Mouse (Mus musculus) lung, postnatal 25 days (tissue): ENCODE results near the gene Olfr78.

Experiments
- DNase-seq: peaks from one replicate; pipeline ENCODE4 v3.0.0; 2022; ENCODE audit warnings: low spot score

The Olfr78 gene

GRCm38 (mm10) chr7:102759266-102759665, at the start of gene Olfr78, which contains the start of gene Olfr560:
Olfr78 (minus strand) TSS chr7:102759471.
Olfr560 (minus strand) TSS chr7:102759366.
- DNase-seq, result no peak

GRCm38 (mm10) chr7:102803180-102803579, 43.9 kb upstream of the Olfr78 start, which contains the start of gene Olfr564:
Olfr564 (plus strand) TSS chr7:102803480.
- no peak for DNase-seq

DNA sequence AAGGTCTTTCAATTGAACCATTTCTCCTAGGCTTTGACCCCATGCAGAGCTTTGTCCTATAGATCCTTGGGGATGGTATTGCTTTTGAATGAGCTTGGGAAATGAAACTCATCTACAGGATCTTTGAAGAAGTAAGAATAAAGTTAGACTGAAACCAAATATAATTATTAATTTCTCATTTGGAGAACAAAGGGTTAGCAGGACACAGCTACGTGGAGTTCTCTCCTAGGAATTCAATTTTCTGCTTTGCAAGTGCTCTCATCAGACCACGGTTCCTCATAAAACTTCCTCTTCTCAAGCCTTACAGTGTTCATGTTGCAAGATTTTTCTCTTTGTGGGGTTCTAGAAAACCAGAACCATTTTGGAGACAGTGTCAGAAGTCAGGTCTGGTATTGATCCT, 11.7 kb upstream of the Olfr78 start, which contains the start of gene Olfr561:
Olfr561 (plus strand) TSS at position 301 of the 400 bp plus-strand sequence.
- no peak for DNase-seq

DNA sequence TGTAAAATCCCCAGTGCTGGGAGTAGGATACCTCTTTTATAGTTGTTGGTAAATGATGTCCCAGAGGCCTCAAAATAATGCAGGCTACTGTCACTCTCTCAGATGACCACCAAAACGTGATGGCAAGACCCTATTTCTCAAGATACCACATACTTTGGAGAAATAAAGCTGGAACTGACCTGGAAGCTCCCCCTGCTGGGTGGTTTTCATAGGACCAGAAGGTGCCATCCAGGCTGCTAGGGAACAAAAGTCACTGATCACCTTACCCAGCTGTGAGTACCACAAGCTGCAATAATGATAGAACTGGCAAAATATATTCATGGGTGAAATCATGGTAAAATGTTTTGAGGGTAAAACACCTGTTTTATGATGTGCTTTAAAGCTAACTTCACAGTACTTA, 7.2 kb downstream of the Olfr78 start:
- no peak for DNase-seq

GRCm38 (mm10) chr7:102737705-102738104, 21.6 kb downstream of the Olfr78 start:
- no peak for DNase-seq

DNA sequence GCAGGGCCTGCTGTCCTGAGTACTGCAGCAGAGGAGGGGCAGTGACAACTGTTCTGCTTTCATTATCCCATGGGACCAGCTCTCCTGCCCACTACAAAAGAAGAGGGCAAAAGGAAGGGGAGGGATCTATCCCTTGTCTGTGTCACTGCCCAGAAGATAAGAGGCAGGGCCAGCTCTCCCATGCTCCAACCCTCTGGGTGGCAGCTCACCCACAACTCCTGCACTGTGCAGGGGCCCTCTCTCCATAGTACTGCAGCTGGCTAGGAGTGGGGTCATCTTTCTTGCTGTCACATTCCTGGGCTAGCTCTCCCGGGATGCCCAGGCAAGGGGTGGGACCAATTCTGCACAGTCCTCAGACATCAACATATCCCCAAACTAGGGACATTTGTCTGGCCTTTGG, 25.5 kb downstream of the Olfr78 start:
- no peak for DNase-seq

GRCm38 (mm10) chr7:102727391-102727790, 31.9 kb downstream of the Olfr78 start, which contains the start of gene Olfr559:
Olfr559 (minus strand) TSS chr7:102727491.
- no peak for DNase-seq

DNA sequence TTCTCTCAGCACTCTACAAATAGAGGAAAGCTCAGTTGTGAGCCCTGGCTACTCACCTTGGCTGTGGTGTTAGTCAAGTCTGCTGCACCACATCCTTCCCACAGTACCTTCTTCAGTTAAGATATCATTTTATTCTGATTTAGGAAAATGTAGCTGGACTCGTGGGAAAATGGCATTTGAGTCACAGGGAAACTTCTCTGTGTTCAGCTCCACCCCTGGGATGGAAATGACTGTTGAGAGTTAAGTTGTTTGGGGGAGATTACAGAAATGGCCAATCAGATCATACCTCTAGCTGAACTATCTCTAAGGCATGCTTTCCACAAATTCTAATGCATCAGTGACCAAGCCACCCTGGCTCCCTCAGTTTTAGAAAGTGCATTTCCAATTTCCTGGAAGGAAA, 40.3 kb downstream of the Olfr78 start, which contains the start of gene Olfr33:
Olfr33 (minus strand) TSS at position 101 of the 400 bp plus-strand sequence.
- DNase-seq, result no peak

DNA sequence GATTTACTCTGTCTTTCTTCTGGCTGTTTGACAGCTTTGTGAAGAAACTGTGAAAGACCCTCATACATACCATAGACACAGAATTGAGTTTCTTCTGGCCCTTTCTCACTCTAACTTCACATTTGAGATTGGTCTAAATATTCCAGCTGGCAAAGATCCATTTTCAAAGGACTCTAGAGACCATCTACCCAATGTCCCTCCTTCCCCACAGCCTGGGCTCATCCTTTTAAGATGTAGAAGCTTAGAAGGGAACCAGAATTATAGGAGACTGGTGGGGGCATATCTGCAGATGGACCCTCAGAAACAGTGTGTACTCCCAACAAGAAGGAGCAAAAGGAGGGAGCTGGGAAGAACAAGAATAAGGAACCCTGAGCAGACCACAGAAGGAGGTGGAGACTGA, 57.4 kb downstream of the Olfr78 start, which contains the start of gene Olfr558:
Olfr558 (plus strand) TSS at position 301 of the 400 bp plus-strand sequence.
- DNase-seq, result no peak

DNA sequence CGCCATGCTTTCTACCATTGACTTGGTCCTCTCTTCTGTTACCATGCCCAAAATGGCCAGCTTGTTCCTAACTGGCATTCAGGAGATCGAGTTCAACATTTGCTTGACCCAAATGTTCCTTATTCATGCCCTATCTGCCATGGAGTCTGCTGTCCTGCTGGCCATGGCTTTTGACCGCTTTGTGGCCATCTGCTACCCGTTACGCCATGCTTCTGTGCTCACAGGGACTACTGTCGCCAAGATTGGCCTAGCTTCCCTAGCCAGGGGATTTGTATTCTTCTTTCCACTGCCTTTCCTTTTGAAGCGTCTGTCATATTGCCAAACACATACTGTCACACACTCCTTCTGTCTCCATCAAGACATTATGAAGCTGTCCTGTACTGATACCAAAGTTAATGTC, 60.8 kb downstream of the Olfr78 start:
- no peak for DNase-seq

DNA sequence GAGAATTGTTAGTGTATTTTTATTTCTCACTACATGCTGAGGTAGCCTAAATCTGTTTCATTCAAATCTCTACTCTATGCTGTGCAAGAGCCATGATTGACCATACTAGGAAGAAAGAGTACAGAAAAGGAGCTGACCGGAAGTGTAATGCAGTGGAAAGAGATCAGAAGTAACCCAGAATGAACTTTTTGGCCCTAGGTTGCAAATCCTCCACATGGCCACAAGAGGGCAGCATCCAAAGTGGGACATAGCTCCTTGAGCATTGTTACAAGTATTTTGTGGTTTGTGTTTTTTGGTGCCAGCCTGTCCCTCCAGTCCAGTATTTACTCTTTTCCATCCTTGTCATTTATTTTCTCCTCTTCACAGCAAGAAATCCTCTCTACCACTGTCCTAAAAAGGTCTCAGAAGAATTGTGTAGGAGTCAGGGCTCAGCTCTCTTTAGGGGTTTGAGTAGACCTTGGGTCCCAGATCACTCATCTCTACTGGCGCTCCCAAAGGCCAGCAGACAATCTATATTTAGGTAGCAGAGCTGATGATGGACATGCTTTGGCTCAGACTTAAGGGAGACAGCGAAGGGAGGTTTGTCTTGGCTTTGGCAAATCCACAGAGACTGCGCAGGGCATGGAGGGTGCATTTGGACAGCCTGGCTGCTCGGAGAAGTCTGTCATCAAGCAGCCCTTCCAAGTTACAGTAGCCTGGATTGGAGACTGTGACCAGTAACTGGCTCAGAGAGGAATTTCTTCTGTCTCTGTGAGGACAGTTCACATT, 63.7 kb downstream of the Olfr78 start, which contains the start of gene Olfr557:
Olfr557 (plus strand) TSS at position 553 of the 768 bp plus-strand sequence.
- DNase-seq, result peak; percentile 19
